Mouse (Mus musculus): ENCODE measurements around the gene RPS10-NUDT3. TPM values are rescaled to one million over a fixed set of nuclear protein-coding genes. Genes with fewer than 3 reads are reported as not detected.

The RPS10-NUDT3 gene
- polyA plus RNA-seq, 1 experiment from 2014 or later: not detected

Other genes starting within 250 kb of the RPS10-NUDT3 start
- gene Grm4, start 113.8 kb downstream of the RPS10-NUDT3 start, polyA plus RNA-seq (2018): not detected in 3 replicates
- 300 to 634 TPM (median 423 TPM) in 3 replicates for gene Hmga1, start 78.7 kb downstream of the RPS10-NUDT3 start, polyA plus RNA-seq (2018)
- 42.9 to 137 TPM (median 117 TPM) in 3 replicates for gene AI413582, start 69.5 kb downstream of the RPS10-NUDT3 start, polyA plus RNA-seq (2018)
- 61.7 to 90.2 TPM (median 74.2 TPM) in 3 replicates for gene Nudt3, start 11.7 kb downstream of the RPS10-NUDT3 start, polyA plus RNA-seq (2018)
- gene Rps10, start 1.4 kb upstream of the RPS10-NUDT3 start, polyA plus RNA-seq (2018): 766 to 1,638 TPM (median 1,627 TPM) in 3 replicates
- gene Pacsin1, start 20.3 kb upstream of the RPS10-NUDT3 start, polyA plus RNA-seq (2018): 0.14 to 0.20 TPM in 2 of 3 replicates, not detected in the other
- not detected in 3 replicates for gene Spdef, start 93.7 kb upstream of the RPS10-NUDT3 start, polyA plus RNA-seq (2018)
- 79.5 to 101 TPM (median 86.2 TPM) in 3 replicates for gene D17Wsu92e, start 185.4 kb upstream of the RPS10-NUDT3 start, polyA plus RNA-seq (2018)
- 84.2 to 113 TPM (median 89.9 TPM) in 3 replicates for gene Snrpc, start 202.9 kb upstream of the RPS10-NUDT3 start, polyA plus RNA-seq (2018)
- 6.8 to 14.6 TPM (median 7.6 TPM) in 3 replicates for gene Uhrf1bp1, start 221.2 kb upstream of the RPS10-NUDT3 start, polyA plus RNA-seq (2018)